Mouse (Mus musculus) stomach, embryonic 16.5 days (tissue): ENCODE measurements around the gene Hsd17b1. TPM values are rescaled to one million over a fixed set of nuclear protein-coding genes. Genes with fewer than 3 reads are reported as not detected.
A peak's percentile ranks its signal among the peaks of the same experiment; 100 is the strongest.

Experiments
- ATAC-seq: fragments of 200-750 bp; cut with Nextera tagmentation; 2 replicates; pipeline ENCODE4 v1.8.0; 2017; ENCODE audit warnings: moderate number of reproducible peaks, moderate TSS enrichment; ENCODE audit not compliant: insufficient read depth, low FRiP score
- H3K27ac ChIP-seq: fragments of 300-500 bp; sonication (generic); 2 replicates; pipeline ENCODE4 v1.5.1; 2014; ENCODE audit warnings: low read length
- H3K27me3 ChIP-seq: fragments of 300-500 bp; sonication (generic); 2 replicates; pipeline ENCODE4 v1.6.1; 2014; ENCODE audit warnings: low read length, control low read depth, mixed read lengths; ENCODE audit not compliant: control insufficient read depth, insufficient read depth
- H3K36me3 ChIP-seq: fragments of 300-500 bp; sonication (generic); 2 replicates; pipeline ENCODE4 v1.6.1; 2014; ENCODE audit warnings: low read length; ENCODE audit not compliant: control insufficient read depth, insufficient read depth
- H3K4me1 ChIP-seq: fragments of 300-500 bp; sonication (generic); 2 replicates; pipeline ENCODE4 v1.6.1; 2014; ENCODE audit warnings: low read length, control low read depth, mixed read lengths; ENCODE audit not compliant: control insufficient read depth, insufficient read depth
- H3K4me2 ChIP-seq: fragments of 300-500 bp; sonication (generic); 2 replicates; pipeline ENCODE4 v1.6.1; 2014; ENCODE audit warnings: low read depth, low read length, mixed read lengths
- H3K4me3 ChIP-seq: fragments of 300-500 bp; sonication (generic); replicated peaks from 2 replicates; pipeline ENCODE4 v1.5.1; 2014; ENCODE audit warnings: mild to moderate bottlenecking, low read length
- H3K9ac ChIP-seq: fragments of 300-500 bp; sonication (generic); 2 replicates; pipeline ENCODE4 v1.6.1; 2014; ENCODE audit warnings: low read length
- H3K9me3 ChIP-seq: fragments of 300-500 bp; sonication (generic); replicated peaks from 2 replicates; pipeline ENCODE4 v1.6.1; 2016; ENCODE audit warnings: low read length, control low read depth; ENCODE audit not compliant: control insufficient read depth
- whole genome bisulfite sequencing: fragments of 180-500 bp; shearing (Covaris S2); extraction: QIAGEN DNeasy Blood & Tissue Kit; methylation state at CpG from one replicate; pipeline ENCODE4 v1.1.7; 2014; 5-methylcytosine and 5-hydroxymethylcytosine counted together
- polyA plus RNA-seq: library from polyadenylated mRNA; unstranded; fragments of >200 nt; fragmentation: Nextera tagmentation; extraction: Ambion mirVana; gene quantifications from 2 replicates; pipeline ENCODE4 v1.2.1, GENCODE M21; 2015

Hsd17b1 gene
- polyA plus RNA-seq, 1 experiment from 2014 or later: 0.30 TPM

- whole genome bisulfite sequencing: 13% methylated on average over 8 of the region's 8 CpGs
- ATAC-seq: peak; percentile 80; the same call in 1 of the 2 replicates
- Histone ChIP-seq H3K4me3 (no peak overlapping the region), H3K4me1 (peaks cover 64% of the 10 kb centered on the region), H3K9ac (peak overlapping the region; percentile 22), H3K27me3 (no peaks in the 10 kb centered on the region), H3K36me3 (0 out of 2 replicates have a peak, but pooled peaks cover 5% of the 10 kb centered on the region), H3K27ac (peak overlapping the region; percentile 97), H3K4me2 (no peak overlapping the region), H3K9me3 (no peaks in the 10 kb centered on the region)
Observed at GRCm38 (mm10) chr11:101056885-101057284, 21.3 kb upstream of the Hsd17b1 start.

- WGBS: 28% methylated on average over 5 of the region's 5 CpGs
- no peak for ATAC-seq
- peaks cover 68% of the 10 kb centered on the region for H3K4me1 ChIP-seq
- H3K36me3 ChIP-seq: 0 out of 2 replicates have a peak, but pooled peaks cover 5% of the 10 kb centered on the region
- no peaks in the 10 kb centered on the region for H3K9me3 ChIP-seq
- H3K4me2 ChIP-seq: no peak overlapping the region
- H3K27ac ChIP-seq: peak overlapping the region; percentile 99
- H3K27me3 ChIP-seq: no peaks in the 10 kb centered on the region
- no peak overlapping the region for H3K4me3 ChIP-seq
- 0 out of 2 replicates have a peak overlapping the region, but pooled peaks have one; percentile 22 for H3K9ac ChIP-seq
Observed at GRCm38 (mm10) chr11:101057860-101058259, 20.4 kb upstream of the Hsd17b1 start.

GRCm38 (mm10) chr11:101058726-101059125 is 19.5 kb upstream of the Hsd17b1 start:
- H3K9me3 ChIP-seq: no peaks in the 10 kb centered on the region
- H3K27ac ChIP-seq: peak overlapping the region; percentile 99
- H3K9ac ChIP-seq: peak overlapping the region; percentile 28; the same call in 1 of the 2 replicates
- ATAC-seq: no peak
- WGBS: 41% methylated on average over 5 of the region's 5 CpGs
- no peak overlapping the region for H3K4me3 ChIP-seq
- no peaks in the 10 kb centered on the region for H3K27me3 ChIP-seq
- H3K4me1 ChIP-seq: peaks cover 76% of the 10 kb centered on the region
- H3K36me3 ChIP-seq: 0 out of 2 replicates have a peak, but pooled peaks cover 5% of the 10 kb centered on the region
- no peak overlapping the region for H3K4me2 ChIP-seq

GRCm38 (mm10) chr11:101059473-101059872 is 18.7 kb upstream of the Hsd17b1 start:
- peak overlapping the region; percentile 57 for H3K9ac ChIP-seq
- H3K27ac ChIP-seq: peak overlapping the region; percentile 99
- H3K36me3 ChIP-seq: no peaks in the 10 kb centered on the region
- H3K4me3 ChIP-seq: no peak overlapping the region
- no peaks in the 10 kb centered on the region for H3K27me3 ChIP-seq
- 79% methylated on average over 10 of the region's 10 CpGs for WGBS
- H3K4me2 ChIP-seq: no peak overlapping the region
- no peak for ATAC-seq
- no peaks in the 10 kb centered on the region for H3K9me3 ChIP-seq
- peaks cover 84% of the 10 kb centered on the region for H3K4me1 ChIP-seq

GRCm38 (mm10) chr11:101060126-101060525 is 18.1 kb upstream of the Hsd17b1 start:
- peak; percentile 22; the same call in 1 of the 2 replicates for ATAC-seq
- peak overlapping the region; percentile 57 for H3K9ac ChIP-seq
- H3K9me3 ChIP-seq: no peaks in the 10 kb centered on the region
- H3K4me1 ChIP-seq: peaks cover 86% of the 10 kb centered on the region
- H3K4me2 ChIP-seq: no peak overlapping the region
- H3K4me3 ChIP-seq: no peak overlapping the region
- WGBS: 34% methylated on average over 8 of the region's 8 CpGs
- H3K27me3 ChIP-seq: no peaks in the 10 kb centered on the region
- H3K36me3 ChIP-seq: no peaks in the 10 kb centered on the region
- peak overlapping the region; percentile 99 for H3K27ac ChIP-seq

- H3K27ac ChIP-seq: peak overlapping the region; percentile 99
- no peaks in the 10 kb centered on the region for H3K36me3 ChIP-seq
- H3K4me1 ChIP-seq: peaks cover 81% of the 10 kb centered on the region
- H3K4me3 ChIP-seq: no peak overlapping the region
- no peak overlapping the region for H3K4me2 ChIP-seq
- H3K9ac ChIP-seq: 0 out of 2 replicates have a peak overlapping the region, but pooled peaks have one; percentile 64
- WGBS: 81% methylated on average over 5 of the region's 5 CpGs
- H3K9me3 ChIP-seq: no peaks in the 10 kb centered on the region
- no peak for ATAC-seq
- H3K27me3 ChIP-seq: no peaks in the 10 kb centered on the region
Observed at GRCm38 (mm10) chr11:101061049-101061448, 17.2 kb upstream of the Hsd17b1 start.

- Histone ChIP-seq H3K9ac (peak overlapping the region; percentile 64; the same call in 1 of the 2 replicates), H3K4me3 (no peak overlapping the region), H3K27ac (peak overlapping the region; percentile 99), H3K4me1 (peaks cover 81% of the 10 kb centered on the region), H3K4me2 (no peak overlapping the region), H3K27me3 (no peaks in the 10 kb centered on the region), H3K9me3 (no peaks in the 10 kb centered on the region), H3K36me3 (no peaks in the 10 kb centered on the region)
- no peak for ATAC-seq
- 64% methylated on average over 12 of the region's 12 CpGs for WGBS
Observed at GRCm38 (mm10) chr11:101062165-101062884, 15.9 kb upstream of the Hsd17b1 start.

- Histone ChIP-seq H3K27me3 (no peaks in the 10 kb centered on the region), H3K36me3 (no peaks in the 10 kb centered on the region), H3K4me3 (no peak overlapping the region), H3K9ac (peak overlapping the region; percentile 64), H3K4me2 (peak overlapping the region; percentile 37; the same call in 1 of the 2 replicates), H3K9me3 (no peaks in the 10 kb centered on the region), H3K4me1 (peaks cover 75% of the 10 kb centered on the region), H3K27ac (peak overlapping the region; percentile 99)
- 54% methylated on average over 14 of the region's 14 CpGs for WGBS
- ATAC-seq: peak; percentile 21
Observed at GRCm38 (mm10) chr11:101062971-101063675, 15.1 kb upstream of the Hsd17b1 start.
